In genomic region chr16:96434024-96434785, GRCm38 (mm10) we compare ENCODE assay signal across 30 mouse cellular contexts. TPM values are rescaled to one million over a fixed set of nuclear protein-coding genes. Genes with fewer than 3 reads are reported as not detected.
DNase-seq lines count a peak whose midpoint lies in the region; ATAC-seq and TF ChIP-seq lines count a peak whose summit lies in the region.
"Had no signal": no experiment of that assay in that cellular context is flagged by ENCODE, and none has a peak within 500 bp of the region (broad histone marks: within the 10 kb centered on the region; RNA-seq: fewer than 3 reads in every experiment).

No protein-coding gene starts in this region.

- no peaks in the 10 kb centered on the region for H3K36me3 ChIP-seq in kidney, adult 2 months (ENCODE audit: control insufficient read depth, insufficient read depth, low read length)
- H3K36me3 ChIP-seq in intestine, embryonic 16.5 days (ENCODE audit: control insufficient read depth, insufficient read depth, low read length), result no peaks in the 10 kb centered on the region
- H3K36me3 ChIP-seq: forebrain, embryonic 10.5 days; G1E; heart, embryonic 10.5 days; heart, embryonic 13.5 days had no signal

- intact Hi-C loops in left cerebral cortex, postnatal 4 days (cut with DNase I), result no loop called here

- no peak overlapping the region for H3K27ac ChIP-seq in kidney, adult 2 months (ENCODE audit: insufficient read depth, low read depth, low read length)
- no peak overlapping the region for H3K27ac ChIP-seq in intestine, embryonic 16.5 days (ENCODE audit: low read length)
- H3K27ac ChIP-seq: forebrain, embryonic 10.5 days; forebrain, embryonic 13.5 days; heart, adult 2 months; heart, embryonic 10.5 days; heart, embryonic 13.5 days; hindbrain, embryonic 14.5 days; hindbrain, postnatal 0 days had no signal

- H3K4me1 ChIP-seq in kidney, adult 2 months (ENCODE audit: control insufficient read depth, insufficient read depth, low read length), result no peaks in the 10 kb centered on the region
- H3K4me1 ChIP-seq in intestine, embryonic 16.5 days (ENCODE audit: control insufficient read depth, insufficient read depth, low read length), result no peaks in the 10 kb centered on the region
- H3K4me1 ChIP-seq: forebrain, embryonic 13.5 days; heart, embryonic 10.5 days; heart, embryonic 13.5 days had no signal

- H3K27me3 ChIP-seq in kidney, adult 2 months (replicated peaks; ENCODE audit: control insufficient read depth, insufficient read depth, low read length), result no peaks in the 10 kb centered on the region
- H3K27me3 ChIP-seq in intestine, embryonic 16.5 days (replicated peaks; ENCODE audit: control insufficient read depth, insufficient read depth, low read length), result no peaks in the 10 kb centered on the region
- H3K27me3 ChIP-seq: CH12.LX; forebrain, embryonic 13.5 days had no signal

- peak; percentile 30 for DNase-seq in kidney, adult 2 months
- no peak for DNase-seq in kidney, adult 8-10 months
- DNase-seq in MN1 (ENCODE audit: low spot score), result peak; percentile 25
- no peak for DNase-seq in left cerebral cortex, postnatal 4 days
- DNase-seq in cerebellum, postnatal 25 days, result no peak
- DNase-seq: adrenal gland, adult 2 months; adrenal gland, postnatal 14 days; B cell, adult 2 months; cerebellum, adult 11-12 months; cerebellum, adult 8-10 months; cerebellum, postnatal 10 days; gastrocnemius, postnatal 10 days; heart, postnatal 14 days; heart, postnatal 4 days had no signal

- H3K9me3 ChIP-seq in intestine, embryonic 16.5 days (ENCODE audit: control insufficient read depth, low read length), result no peaks in the 10 kb centered on the region
- H3K9me3 ChIP-seq: forebrain, embryonic 10.5 days; forebrain, embryonic 13.5 days; heart, embryonic 10.5 days; heart, embryonic 13.5 days had no signal

- H3K9ac ChIP-seq in intestine, embryonic 16.5 days (ENCODE audit: low read depth, low read length), result no peak overlapping the region
- H3K9ac ChIP-seq: forebrain, embryonic 13.5 days; heart, embryonic 13.5 days; hindbrain, embryonic 14.5 days had no signal

- TF ChIP-seq POLR2A in kidney, adult 2 months (IDR thresholded peaks at IDR 0.05; ENCODE audit: low read depth, low read length), result no peak

- no peak overlapping the region for H3K4me3 ChIP-seq in kidney, adult 2 months (ENCODE audit: insufficient read depth, low read depth, low read length)
- no peak overlapping the region for H3K4me3 ChIP-seq in intestine, embryonic 16.5 days (ENCODE audit: low read length)
- H3K4me3 ChIP-seq: forebrain, embryonic 10.5 days; forebrain, embryonic 13.5 days; heart, adult 2 months; heart, embryonic 10.5 days; heart, embryonic 13.5 days had no signal

- peak; percentile 63 for ATAC-seq in intestine, embryonic 16.5 days
- ATAC-seq: forebrain, embryonic 13.5 days; forebrain, embryonic 16.5 days; hindbrain, postnatal 0 days; inflammation-experienced regulatory T-cells, adult 6 months had no signal

- H3K4me2 ChIP-seq in intestine, embryonic 16.5 days (ENCODE audit: low read depth, low read length), result no peak overlapping the region
- H3K4me2 ChIP-seq: forebrain, embryonic 13.5 days; heart, embryonic 13.5 days; hindbrain, embryonic 14.5 days had no signal

- TF ChIP-seq CTCF in kidney, adult 2 months (conservative IDR thresholded peaks at IDR 0.05; ENCODE audit: insufficient read depth, insufficient read length, low read depth, low read length), result no peak

- WGBS in kidney, adult 2 months, result 76% methylated on average over 3 of the region's 3 CpGs
- 69% methylated on average over 3 of the region's 3 CpGs for WGBS in intestine, embryonic 16.5 days

RNA-seq across cellular contexts. Expression of gene Itgb2l, which starts 9.2 kb away (rescaled TPM):
- polyA plus RNA-seq in kidney, adult 2 months (2012; rRNA removed), result not detected in 2 replicates
- polyA plus RNA-seq in intestine, embryonic 16.5 days (2015; fragmentation: Nextera tagmentation; extraction: Ambion mirVana), result 0.32 and 0.33 TPM in 2 replicates
- not detected for total RNA-seq in left cerebral cortex, postnatal 4 days (2021)
- total RNA-seq: adrenal gland, adult 2 months; gastrocnemius, adult 18-20 months; gastrocnemius, postnatal 4 days; heart, adult 2 months; heart, postnatal 14 days; heart, postnatal 4 days had no signal
- polyA plus RNA-seq: adrenal gland, adult 2 months; embryonic facial prominence, embryonic 11.5 days; forebrain, embryonic 10.5 days; forebrain, embryonic 13.5 days; forebrain, embryonic 16.5 days; G1E; heart, adult 2 months; heart, embryonic 10.5 days; heart, embryonic 13.5 days; hindbrain, embryonic 11.5 days; hindbrain, embryonic 14.5 days; hindbrain, postnatal 0 days; inflammation-experienced regulatory T-cells, adult 6 months had no signal

RNA-seq across cellular contexts. Expression of gene Pcp4, which starts 33.2 kb away (rescaled TPM):
- 0.34 and 0.68 TPM in 2 replicates for polyA plus RNA-seq in kidney, adult 2 months (2012; rRNA removed)
- 42.6 and 48.1 TPM in 2 replicates for polyA plus RNA-seq in intestine, embryonic 16.5 days (2015; fragmentation: Nextera tagmentation; extraction: Ambion mirVana)
- total RNA-seq in left cerebral cortex, postnatal 4 days (2021), result 100 to 1,000 TPM; 151 to 164 TPM
- total RNA-seq: G1E; gastrocnemius, adult 18-20 months; gastrocnemius, postnatal 4 days had no signal
- polyA plus RNA-seq: adrenal gland, adult 2 months; G1E; inflammation-experienced regulatory T-cells, adult 6 months had no signal

Comparison
In these comparisons a context has a peak if more than half of its experiments do, and no peak if none do; other contexts are left out.
1. DNase-seq: peak in kidney, adult 2 months (single experiment) and MN1 (single experiment); none in kidney, adult 8-10 months (0 of 2), left cerebral cortex, postnatal 4 days (single experiment) and cerebellum, postnatal 25 days (0 of 2).
2. RNA of gene Pcp4, which starts 33.2 kb away (polyA plus RNA-seq): 42.6 to 48.1 TPM in intestine, embryonic 16.5 days; 0.34 to 0.68 TPM in kidney, adult 2 months; every median in the first group is over 10 times any median in the second.